Mouse (Mus musculus): ENCODE data around the gene Spem2. TPM values are rescaled to one million over a fixed set of nuclear protein-coding genes. Genes with fewer than 3 reads are reported as not detected.

Gene Spem2
- polyA plus RNA-seq, 1 experiment from 2014 or later, result not detected

DNA sequence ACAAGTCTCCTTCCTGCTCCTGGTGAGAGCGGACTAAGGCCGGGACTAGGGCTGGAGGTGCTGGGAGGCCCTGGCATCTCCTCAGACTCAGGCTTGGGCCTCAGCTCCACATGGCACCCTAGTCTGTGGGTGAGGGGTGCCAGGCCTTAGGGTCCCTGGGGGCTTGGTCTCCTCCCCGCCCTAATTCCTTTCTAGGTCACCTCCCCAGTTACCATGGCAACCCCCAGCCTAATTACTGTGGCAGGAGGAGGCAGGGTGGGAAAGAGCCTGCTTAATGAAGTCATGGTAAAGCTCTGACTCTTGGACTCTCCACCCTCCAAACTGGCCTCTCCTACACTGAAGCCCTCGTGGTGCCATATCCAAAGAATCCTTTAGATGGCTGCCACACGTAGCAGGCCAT, 10.6 kb upstream of the Spem2 start:
- peaks cover 7% of the 10 kb centered on the region; the same call in 1 of the 2 replicates for H3K9me3 ChIP-seq
- DNase-seq (ENCODE audit: low spot score), result no peak
- H3K27me3 ChIP-seq (replicated peaks; ENCODE audit: low read depth, poor library complexity, severe bottlenecking), result peaks cover 17% of the 10 kb centered on the region
- H3K27ac ChIP-seq (replicated peaks), result 0 out of 2 replicates have a peak overlapping the region, but pooled peaks have one; percentile 5
- H3K4me1 ChIP-seq, result peaks cover 26% of the 10 kb centered on the region
- peaks cover 92% of the 10 kb centered on the region for H3K36me3 ChIP-seq (replicated peaks)
- no peak overlapping the region for H3K4me3 ChIP-seq
- 72% methylated on average over 5 of the region's 5 CpGs for WGBS

DNA sequence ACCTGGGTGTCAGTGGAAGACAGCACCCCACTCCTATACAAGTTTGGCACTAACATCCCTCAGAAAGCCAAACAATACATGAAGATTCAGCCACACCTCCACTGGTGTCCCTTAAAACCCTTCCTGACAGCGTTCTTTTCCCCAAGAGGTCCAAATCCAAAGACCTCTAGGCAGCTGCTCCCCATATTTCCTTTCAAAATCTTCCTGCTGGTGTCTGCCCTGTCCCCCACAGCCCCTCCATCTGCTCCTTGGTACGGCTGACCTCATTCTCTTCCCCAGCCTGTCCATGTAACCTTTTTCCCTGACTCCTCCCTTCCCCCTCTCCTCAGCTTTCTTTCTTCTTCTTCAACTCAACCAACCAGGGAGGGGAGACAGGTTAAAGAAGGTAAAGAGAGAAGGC, 5.2 kb upstream of the Spem2 start:
- Histone ChIP-seq H3K36me3 (replicated peaks) (peaks cover 46% of the 10 kb centered on the region), H3K4me1 (peaks cover 9% of the 10 kb centered on the region; the same call in 1 of the 2 replicates), H3K27ac (replicated peaks) (no peak overlapping the region), H3K27me3 (replicated peaks; ENCODE audit: low read depth, poor library complexity, severe bottlenecking) (no peaks in the 10 kb centered on the region), H3K4me3 (no peak overlapping the region), H3K9me3 (peaks cover 7% of the 10 kb centered on the region; the same call in 1 of the 2 replicates)
- DNase-seq (ENCODE audit: low spot score), result no peak
- WGBS, result 75% methylated on average over 2 of the region's 2 CpGs

DNA sequence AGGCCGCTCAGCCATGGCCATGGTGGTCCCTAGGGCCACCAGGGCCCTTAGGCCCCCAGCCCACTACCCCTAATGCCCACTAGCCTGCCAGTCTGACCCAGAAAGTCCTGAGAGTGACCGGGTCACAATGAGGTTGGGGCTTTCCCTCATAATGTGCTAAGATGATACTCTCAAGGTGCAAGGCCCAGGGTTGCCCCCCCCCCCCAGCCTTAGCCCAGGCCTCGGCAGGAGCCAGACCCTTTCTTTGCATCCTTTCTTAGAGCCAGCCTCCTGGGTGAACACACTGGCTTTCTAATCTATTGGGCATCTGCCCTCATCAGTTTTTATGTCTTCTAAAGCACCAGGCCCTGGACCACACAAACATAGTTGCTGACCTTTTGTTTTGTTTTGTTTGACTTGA, 3.8 kb upstream of the Spem2 start, which contains the start of gene Spem1:
Gene Spem1 (minus strand): TSS at position 101 of the 400 bp plus-strand sequence.
- WGBS, result 85% methylated on average over 3 of the region's 3 CpGs

DNA sequence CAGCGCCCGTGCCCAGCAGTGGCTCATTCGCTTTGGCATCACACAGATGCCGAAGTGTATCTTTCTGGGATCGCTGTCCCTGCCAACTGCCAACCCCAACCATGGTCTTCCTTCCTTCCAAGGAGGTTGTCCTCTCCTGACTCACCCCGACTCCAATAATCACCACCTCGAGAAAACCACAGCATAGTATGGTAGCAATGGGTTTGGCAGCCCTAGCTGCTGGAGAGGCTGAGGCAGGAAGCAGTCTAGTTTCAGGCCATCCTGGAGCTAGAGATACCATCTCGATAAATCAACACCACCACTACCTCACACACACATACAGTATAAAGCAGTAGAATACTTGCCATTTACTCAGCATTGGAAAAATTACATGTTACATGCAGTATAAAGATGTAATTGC, 606 bp upstream of the Spem2 start:
- DNase-seq (ENCODE audit: low spot score), result no peak
- peaks cover 15% of the 10 kb centered on the region; the same call in 1 of the 2 replicates for H3K9me3 ChIP-seq
- H3K36me3 ChIP-seq (replicated peaks), result peaks cover under 1% of the 10 kb centered on the region
- H3K4me1 ChIP-seq, result peaks cover 4% of the 10 kb centered on the region; the same call in 1 of the 2 replicates
- no peak overlapping the region for H3K4me3 ChIP-seq
- no peak overlapping the region for H3K27ac ChIP-seq (replicated peaks)
- WGBS, result 91% methylated on average over 8 of the region's 8 CpGs
- no peaks in the 10 kb centered on the region; the same call in 1 of the 2 replicates for H3K27me3 ChIP-seq (replicated peaks; ENCODE audit: low read depth, poor library complexity, severe bottlenecking)

More for the DNA sequence above, 3.8 kb upstream of the Spem2 start, which contains the start of gene Spem1:
- Histone ChIP-seq H3K4me3 (no peak within 1 kb of the TSS), H3K27ac (replicated peaks) (no peak within 1 kb of the TSS), H3K9me3 (peaks cover 13% of the 10 kb centered on the region; the same call in 1 of the 2 replicates), H3K36me3 (replicated peaks) (peaks cover 32% of the 10 kb centered on the region), H3K4me1 (peaks cover 9% of the 10 kb centered on the region; the same call in 1 of the 2 replicates), H3K27me3 (replicated peaks; ENCODE audit: low read depth, poor library complexity, severe bottlenecking) (no peaks in the 10 kb centered on the region)
- no peak for DNase-seq (ENCODE audit: low spot score)

DNA sequence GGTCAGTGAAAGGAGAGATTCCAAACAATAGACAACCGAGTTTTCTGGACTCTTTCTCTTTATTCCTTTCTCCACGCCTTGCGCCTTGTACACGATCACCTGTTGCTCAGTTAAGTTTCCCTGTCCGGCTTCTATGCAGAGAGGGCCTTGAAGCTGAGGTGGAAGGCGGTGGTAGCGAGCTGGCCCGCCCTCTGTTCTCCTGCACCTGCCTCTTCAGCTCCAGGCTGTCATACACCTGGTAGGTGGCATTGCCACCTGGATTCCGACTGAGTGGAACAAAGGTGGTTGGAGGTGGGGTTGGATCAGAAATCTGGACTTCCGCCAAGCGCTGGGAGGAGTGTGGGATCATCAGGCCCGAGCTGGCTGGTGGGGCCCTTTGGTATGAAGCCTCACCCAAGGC, 1.7 kb downstream of the Spem2 start:
- H3K27me3 ChIP-seq (replicated peaks; ENCODE audit: low read depth, poor library complexity, severe bottlenecking), result no peaks in the 10 kb centered on the region; the same call in 1 of the 2 replicates
- WGBS, result 92% methylated on average over 12 of the region's 12 CpGs
- H3K4me1 ChIP-seq, result no peaks in the 10 kb centered on the region
- H3K9me3 ChIP-seq, result peaks cover 15% of the 10 kb centered on the region; the same call in 1 of the 2 replicates
- H3K4me3 ChIP-seq, result no peak overlapping the region
- no peak for DNase-seq (ENCODE audit: low spot score)
- H3K27ac ChIP-seq (replicated peaks), result no peak overlapping the region
- H3K36me3 ChIP-seq (replicated peaks), result no peaks in the 10 kb centered on the region

DNA sequence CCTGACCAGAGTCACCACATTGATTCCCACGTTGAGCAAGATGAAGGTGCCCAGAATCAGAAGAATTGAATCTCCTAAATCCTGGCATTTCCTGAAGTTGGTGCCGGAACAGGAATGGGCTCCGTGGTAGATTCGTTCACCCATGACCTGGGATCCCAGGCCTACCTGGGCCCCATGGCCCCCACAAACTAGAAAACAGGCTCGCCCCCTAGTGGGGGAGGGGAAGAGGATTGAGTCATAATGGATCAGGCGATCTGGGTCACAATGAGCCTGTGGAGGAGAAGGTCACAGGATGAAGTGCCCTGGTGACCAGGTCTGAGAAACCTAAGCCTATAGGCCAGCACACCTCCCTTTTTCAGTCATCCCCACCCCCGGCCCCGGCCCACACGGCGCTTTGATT, 3.1 kb downstream of the Spem2 start, which contains the start of gene Gm39566:
Gene Gm39566 (minus strand): TSS at position 144 of the 400 bp plus-strand sequence.
- H3K27me3 ChIP-seq (replicated peaks; ENCODE audit: low read depth, poor library complexity, severe bottlenecking), result no peaks in the 10 kb centered on the region; the same call in 1 of the 2 replicates
- peaks cover 15% of the 10 kb centered on the region; the same call in 1 of the 2 replicates for H3K9me3 ChIP-seq
- 62% methylated on average over 10 of the region's 10 CpGs for WGBS
- H3K27ac ChIP-seq (replicated peaks), result no peak within 1 kb of the TSS
- DNase-seq (ENCODE audit: low spot score), result no peak
- no peaks in the 10 kb centered on the region for H3K36me3 ChIP-seq (replicated peaks)
- H3K4me1 ChIP-seq, result no peaks in the 10 kb centered on the region
- no peak within 1 kb of the TSS for H3K4me3 ChIP-seq

DNA sequence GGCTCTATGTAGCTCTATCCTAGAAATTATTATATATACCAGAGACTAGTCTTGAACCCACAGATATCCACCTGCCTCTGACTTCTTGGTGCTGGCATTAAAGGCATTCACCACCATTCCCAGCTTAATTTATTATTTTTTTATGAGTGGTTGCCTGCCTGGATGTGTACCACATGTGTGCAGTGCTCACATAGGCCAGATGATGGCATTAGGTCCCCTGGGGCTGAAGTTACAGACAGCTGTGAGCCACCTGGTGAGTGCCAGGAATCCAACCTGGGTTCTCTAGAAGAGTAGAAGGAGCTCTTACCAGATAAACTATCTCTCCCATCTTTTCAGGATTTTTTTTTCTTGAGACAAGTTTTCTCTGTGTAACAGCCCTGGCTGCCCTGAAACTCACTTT, 8.0 kb downstream of the Spem2 start:
- H3K4me3 ChIP-seq, result no peak overlapping the region
- H3K36me3 ChIP-seq (replicated peaks), result no peaks in the 10 kb centered on the region
- peaks cover 22% of the 10 kb centered on the region for H3K27me3 ChIP-seq (replicated peaks; ENCODE audit: low read depth, poor library complexity, severe bottlenecking)
- H3K27ac ChIP-seq (replicated peaks), result no peak overlapping the region
- no peaks in the 10 kb centered on the region for H3K4me1 ChIP-seq
- H3K9me3 ChIP-seq, result no peaks in the 10 kb centered on the region; the same call in 1 of the 2 replicates
- no peak for DNase-seq (ENCODE audit: low spot score)

DNA sequence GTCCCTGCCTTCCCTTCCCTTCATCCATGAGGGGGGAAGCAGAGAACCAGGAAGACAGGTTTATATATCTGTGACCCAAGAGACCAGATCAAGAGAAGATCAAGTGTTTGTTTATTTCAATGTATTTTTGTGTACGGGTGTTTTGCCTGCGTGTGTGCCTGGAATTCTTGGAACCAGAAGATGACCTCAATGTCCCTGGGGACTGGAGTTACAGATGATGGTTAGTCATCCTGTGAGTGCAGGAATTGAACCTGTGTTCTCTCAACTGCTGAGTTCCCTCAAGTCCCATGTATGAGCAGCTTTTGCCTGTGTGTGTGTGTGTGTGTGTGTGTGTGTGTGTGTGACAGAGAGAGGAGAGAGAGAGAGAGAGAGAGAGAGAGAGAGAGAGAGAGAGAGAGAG, 10.6 kb downstream of the Spem2 start:
- H3K9me3 ChIP-seq, result no peaks in the 10 kb centered on the region; the same call in 1 of the 2 replicates
- peaks cover 49% of the 10 kb centered on the region for H3K27me3 ChIP-seq (replicated peaks; ENCODE audit: low read depth, poor library complexity, severe bottlenecking)
- no peak overlapping the region for H3K4me3 ChIP-seq
- 84% methylated on average over 2 of the region's 2 CpGs for WGBS
- H3K27ac ChIP-seq (replicated peaks), result no peak overlapping the region
- no peak for DNase-seq (ENCODE audit: low spot score)
- H3K36me3 ChIP-seq (replicated peaks), result no peaks in the 10 kb centered on the region
- peaks cover 25% of the 10 kb centered on the region for H3K4me1 ChIP-seq

DNA sequence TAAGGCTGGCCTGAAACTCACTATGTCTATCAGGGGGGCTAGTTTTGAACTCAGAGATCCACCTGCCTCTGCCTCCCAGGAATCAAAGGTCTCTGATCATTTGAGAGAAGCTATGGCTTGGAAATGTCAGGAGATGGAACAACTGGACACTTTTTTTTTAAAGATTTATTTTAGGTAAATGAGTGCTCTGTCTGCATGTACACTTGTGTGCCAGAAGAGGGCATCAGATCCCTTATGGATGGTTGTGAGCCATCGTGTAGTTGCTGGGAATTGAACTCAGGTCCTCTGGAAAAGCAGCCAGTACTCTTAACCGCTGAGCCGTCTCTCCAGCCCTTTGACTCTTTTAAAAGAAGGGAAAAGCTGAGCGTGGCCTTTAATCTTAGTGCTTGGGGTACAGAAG, 11.9 kb downstream of the Spem2 start:
- Histone ChIP-seq H3K4me3 (no peak overlapping the region), H3K27me3 (replicated peaks; ENCODE audit: low read depth, poor library complexity, severe bottlenecking) (peaks cover 61% of the 10 kb centered on the region), H3K9me3 (no peaks in the 10 kb centered on the region; the same call in 1 of the 2 replicates), H3K4me1 (peaks cover 38% of the 10 kb centered on the region), H3K36me3 (replicated peaks) (no peaks in the 10 kb centered on the region), H3K27ac (replicated peaks) (no peak overlapping the region)
- no peak for DNase-seq (ENCODE audit: low spot score)
- WGBS, result 81% methylated on average over 4 of the region's 4 CpGs

DNA sequence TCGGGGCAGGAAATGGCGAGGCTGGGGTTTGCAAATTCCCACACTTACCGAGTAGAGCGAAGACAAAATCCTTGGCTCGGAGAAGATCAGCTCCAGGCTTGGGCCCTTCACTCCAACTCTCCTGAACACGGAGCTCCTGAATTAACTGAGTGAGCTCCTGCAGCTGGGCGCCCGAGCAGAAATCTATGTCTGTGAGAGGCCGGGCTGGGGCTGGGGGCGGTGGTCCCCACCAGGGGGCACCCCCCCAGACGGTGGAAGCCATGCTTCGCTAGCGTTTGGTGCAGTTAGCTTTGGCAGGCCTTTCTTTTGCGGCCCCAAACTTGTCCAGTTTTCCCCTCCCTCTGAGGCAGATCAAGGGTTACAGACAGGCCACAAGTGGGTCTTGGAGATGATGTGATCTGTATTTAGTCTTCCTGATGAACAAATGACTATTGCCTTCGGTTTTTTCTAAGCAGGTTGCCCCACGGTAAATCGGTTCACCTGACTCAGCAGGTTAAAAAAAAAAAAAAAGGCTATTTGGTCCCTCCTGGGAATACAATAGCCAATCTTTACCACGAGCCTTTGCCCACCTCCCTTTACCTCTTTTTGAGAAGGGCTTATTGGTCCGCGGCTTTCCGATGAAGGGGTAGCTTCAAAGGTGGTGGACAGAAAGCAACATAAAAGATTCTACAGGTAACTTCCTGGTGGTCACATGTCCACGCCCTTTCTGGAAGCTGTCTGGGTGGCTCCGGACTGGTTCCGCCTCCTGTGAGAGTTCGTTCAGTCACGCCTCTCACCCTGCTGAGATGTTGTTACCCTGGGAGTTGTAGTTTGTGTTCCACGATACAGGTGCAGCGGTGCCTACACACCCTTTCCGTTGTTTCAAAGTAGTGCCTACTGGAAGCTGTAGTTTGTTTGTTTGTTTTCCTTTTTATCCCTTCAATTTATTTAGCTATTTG, 13.0 kb downstream of the Spem2 start, which contains the start of gene Tmem102:
Gene Tmem102 (minus strand): TSS at position 653 of the 938 bp plus-strand sequence.
- Histone ChIP-seq H3K27ac (replicated peaks) (no peak within 1 kb of the TSS), H3K36me3 (replicated peaks) (no peaks in the 10 kb centered on the region), H3K4me3 (peak within 1 kb of the TSS; percentile 67), H3K4me1 (peaks cover 49% of the 10 kb centered on the region), H3K9me3 (no peaks in the 10 kb centered on the region; the same call in 1 of the 2 replicates), H3K27me3 (replicated peaks; ENCODE audit: low read depth, poor library complexity, severe bottlenecking) (peaks cover 73% of the 10 kb centered on the region)
- DNase-seq (ENCODE audit: low spot score), result peak; percentile 37
- WGBS, result 4% methylated on average over 29 of the region's 29 CpGs

DNA sequence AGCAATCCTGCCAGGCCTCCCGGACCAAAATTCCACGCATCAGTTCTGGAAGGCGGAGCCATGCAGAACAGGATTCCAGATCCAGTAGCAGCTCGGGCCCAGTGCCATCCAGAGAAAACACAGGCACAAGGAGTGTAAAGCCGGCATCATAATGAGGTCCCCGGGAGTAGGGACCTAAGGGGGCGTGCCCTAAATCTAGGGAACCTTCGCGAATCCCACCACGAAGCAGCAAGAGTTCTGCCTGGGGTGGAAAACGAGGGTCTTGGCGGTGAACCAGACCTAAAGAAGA, 13.7 kb downstream of the Spem2 start:
- 5% methylated on average over 12 of the region's 12 CpGs for WGBS
- peak overlapping the region; percentile 67 for H3K4me3 ChIP-seq
- H3K4me1 ChIP-seq, result peaks cover 55% of the 10 kb centered on the region
- H3K27ac ChIP-seq (replicated peaks), result no peak overlapping the region
- DNase-seq (ENCODE audit: low spot score), result no peak
- H3K9me3 ChIP-seq, result no peaks in the 10 kb centered on the region; the same call in 1 of the 2 replicates
- no peaks in the 10 kb centered on the region for H3K36me3 ChIP-seq (replicated peaks)
- H3K27me3 ChIP-seq (replicated peaks; ENCODE audit: low read depth, poor library complexity, severe bottlenecking), result peaks cover 79% of the 10 kb centered on the region

DNA sequence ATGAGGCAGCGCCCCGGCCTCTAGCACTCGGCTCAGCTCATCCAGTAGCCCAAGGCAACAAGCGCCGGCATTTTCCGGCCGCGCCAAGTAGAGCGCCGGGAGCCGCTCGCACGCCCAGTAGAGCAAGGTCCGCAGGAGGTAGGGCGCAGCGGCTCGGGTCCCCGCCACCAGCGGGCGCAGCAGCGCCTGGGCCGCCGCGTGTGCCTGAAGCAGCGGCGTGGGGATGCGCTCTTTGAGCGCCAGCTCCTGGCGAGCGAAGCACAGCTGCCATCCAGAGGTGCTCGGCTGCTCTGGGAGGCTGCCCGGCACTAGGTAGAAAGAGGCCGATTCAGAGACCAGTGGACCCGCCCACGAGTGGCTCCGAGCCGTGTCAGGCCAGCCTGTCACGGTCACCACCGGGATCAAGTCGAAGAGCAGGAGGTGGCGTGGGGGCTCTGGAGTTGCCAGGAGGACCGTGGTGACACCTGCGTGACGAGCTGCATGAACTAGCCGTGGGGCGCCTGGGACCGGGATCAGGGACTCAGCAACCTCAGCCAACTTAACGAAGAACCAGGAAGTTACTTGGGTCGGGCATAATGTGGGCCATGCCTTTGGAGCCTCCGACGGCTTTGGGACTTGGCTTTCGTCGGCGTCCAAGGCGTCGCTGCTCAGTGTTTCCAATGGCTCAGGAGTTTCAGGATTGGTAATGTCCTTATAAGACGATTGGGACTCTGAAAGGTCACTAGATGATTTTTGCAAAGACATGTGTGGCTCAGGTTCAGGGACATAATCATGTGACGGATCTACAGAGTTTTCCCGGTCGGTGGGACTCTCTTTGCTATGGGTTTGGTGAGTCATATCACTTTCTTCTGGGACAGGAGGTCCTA, 14.2 kb downstream of the Spem2 start:
- H3K4me1 ChIP-seq, result peaks cover 61% of the 10 kb centered on the region

More for the DNA sequence above, 14.2 kb downstream of the Spem2 start:
- no peaks in the 10 kb centered on the region for H3K36me3 ChIP-seq (replicated peaks)
- 1% methylated on average over 60 of the region's 60 CpGs for WGBS
- peak overlapping the region; percentile 67 for H3K4me3 ChIP-seq
- peaks cover 85% of the 10 kb centered on the region for H3K27me3 ChIP-seq (replicated peaks; ENCODE audit: low read depth, poor library complexity, severe bottlenecking)
- peak; percentile 84 for DNase-seq (ENCODE audit: low spot score)
- no peaks in the 10 kb centered on the region; the same call in 1 of the 2 replicates for H3K9me3 ChIP-seq
- H3K27ac ChIP-seq (replicated peaks), result peak overlapping the region; percentile 31
